Mouse (Mus musculus): ENCODE results near the gene Larp1. TPM values are rescaled to one million over a fixed set of nuclear protein-coding genes. Genes with fewer than 3 reads are reported as not detected.
"Not testable (repeated sequence)": the region's sequence is repeated elsewhere in the genome, so short reads cannot be mapped to it uniquely, and the experiment has no call there.

Larp1 gene
- polyA plus RNA-seq, 1 experiment from 2014 or later, result 21.1 TPM

- H3K27ac ChIP-seq, result no peak overlapping the region
- no peak overlapping the region for H3K4me2 ChIP-seq (replicated peaks)
- H3K4me1 ChIP-seq (replicated peaks), result peaks cover 8% of the 10 kb centered on the region
- H3K36me3 ChIP-seq, result no peaks in the 10 kb centered on the region
- H3K9ac ChIP-seq, result no peak overlapping the region
- no peaks in the 10 kb centered on the region for H3K27me3 ChIP-seq (replicated peaks)
- H3K9me3 ChIP-seq, result no peaks in the 10 kb centered on the region
- no peak overlapping the region for H3K4me3 ChIP-seq (replicated peaks)
- WGBS, result 87% methylated on average over 4 of the region's 4 CpGs
- no peak for ATAC-seq
Observed at GRCm38 (mm10) chr11:58094766-58095165, 85.9 kb downstream of the Larp1 start.

GRCm38 (mm10) chr11:58095561-58095960, 86.7 kb downstream of the Larp1 start:
- Histone ChIP-seq H3K27me3 (replicated peaks) (no peaks in the 10 kb centered on the region), H3K4me3 (replicated peaks) (no peak overlapping the region), H3K27ac (no peak overlapping the region), H3K9ac (no peak overlapping the region), H3K4me2 (replicated peaks) (no peak overlapping the region), H3K9me3 (no peaks in the 10 kb centered on the region), H3K36me3 (no peaks in the 10 kb centered on the region), H3K4me1 (replicated peaks) (peaks cover 8% of the 10 kb centered on the region)
- WGBS, result 90% methylated on average over 1 of the region's 1 CpGs
- no peak for ATAC-seq

GRCm38 (mm10) chr11:58096160-58096559, 87.3 kb downstream of the Larp1 start:
- H3K9ac ChIP-seq, result no peak overlapping the region
- WGBS, result 63% methylated on average over 5 of the region's 5 CpGs
- no peaks in the 10 kb centered on the region for H3K36me3 ChIP-seq
- no peak overlapping the region for H3K4me3 ChIP-seq (replicated peaks)
- no peaks in the 10 kb centered on the region for H3K27me3 ChIP-seq (replicated peaks)
- H3K4me1 ChIP-seq (replicated peaks), result peaks cover 8% of the 10 kb centered on the region
- no peak overlapping the region for H3K27ac ChIP-seq
- no peaks in the 10 kb centered on the region for H3K9me3 ChIP-seq
- ATAC-seq, result no peak
- H3K4me2 ChIP-seq (replicated peaks), result no peak overlapping the region

- Histone ChIP-seq H3K4me1 (replicated peaks) (peaks cover 8% of the 10 kb centered on the region), H3K4me3 (replicated peaks) (peak overlapping the region; percentile 39)
- 57% methylated on average over 20 of the region's 20 CpGs for WGBS
Observed at GRCm38 (mm10) chr11:58096821-58097620, 88.2 kb downstream of the Larp1 start.

GRCm38 (mm10) chr11:58097621-58098365, 88.9 kb downstream of the Larp1 start:
- no peaks in the 10 kb centered on the region for H3K36me3 ChIP-seq
- H3K4me1 ChIP-seq (replicated peaks), result peaks cover 3% of the 10 kb centered on the region
- peak overlapping the region; percentile 39 for H3K4me3 ChIP-seq (replicated peaks)
- WGBS, result 3% methylated on average over 34 of the region's 38 CpGs
- no peak overlapping the region for H3K27ac ChIP-seq
- ATAC-seq, result peak; percentile 52
- no peaks in the 10 kb centered on the region for H3K27me3 ChIP-seq (replicated peaks)
- H3K9me3 ChIP-seq, result no peaks in the 10 kb centered on the region
- H3K9ac ChIP-seq, result peak overlapping the region; percentile 22
- peak overlapping the region; percentile 86 for H3K4me2 ChIP-seq (replicated peaks)

More at GRCm38 (mm10) chr11:58096821-58097620, 88.2 kb downstream of the Larp1 start:
- no peak for ATAC-seq
- no peak overlapping the region for H3K9ac ChIP-seq
- H3K4me2 ChIP-seq (replicated peaks), result peak overlapping the region; percentile 86
- H3K9me3 ChIP-seq, result no peaks in the 10 kb centered on the region
- no peaks in the 10 kb centered on the region for H3K36me3 ChIP-seq
- no peaks in the 10 kb centered on the region for H3K27me3 ChIP-seq (replicated peaks)
- H3K27ac ChIP-seq, result no peak overlapping the region

- not testable (repeated sequence) for H3K4me3 ChIP-seq (replicated peaks); H3K4me1 ChIP-seq (replicated peaks); H3K9me3 ChIP-seq; H3K36me3 ChIP-seq; H3K27ac ChIP-seq; H3K27me3 ChIP-seq (replicated peaks); ATAC-seq; H3K9ac ChIP-seq
- peak overlapping the region; percentile 86 for H3K4me2 ChIP-seq (replicated peaks)
- WGBS, result 68% methylated on average over 5 of the region's 5 CpGs
Observed at GRCm38 (mm10) chr11:58098366-58098720, 89.5 kb downstream of the Larp1 start.

- H3K36me3 ChIP-seq, result no peaks in the 10 kb centered on the region
- H3K9me3 ChIP-seq, result no peaks in the 10 kb centered on the region
- WGBS, result 86% methylated on average over 2 of the region's 2 CpGs
- no peak for ATAC-seq
- no peak overlapping the region for H3K4me3 ChIP-seq (replicated peaks)
- no peak overlapping the region for H3K27ac ChIP-seq
- H3K27me3 ChIP-seq (replicated peaks), result no peaks in the 10 kb centered on the region
- peaks cover 6% of the 10 kb centered on the region for H3K4me1 ChIP-seq (replicated peaks)
- H3K4me2 ChIP-seq (replicated peaks), result no peak overlapping the region
- no peak overlapping the region for H3K9ac ChIP-seq
Observed at GRCm38 (mm10) chr11:58100006-58100405, 91.1 kb downstream of the Larp1 start.

- 84% methylated on average over 4 of the region's 4 CpGs for WGBS
Observed at GRCm38 (mm10) chr11:58101194-58101720, 92.4 kb downstream of the Larp1 start.

GRCm38 (mm10) chr11:58102146-58102545, 93.3 kb downstream of the Larp1 start:
- Histone ChIP-seq H3K27ac (no peak overlapping the region), H3K9ac (no peak overlapping the region), H3K27me3 (replicated peaks) (no peaks in the 10 kb centered on the region), H3K4me3 (replicated peaks) (no peak overlapping the region), H3K4me2 (replicated peaks) (no peak overlapping the region), H3K4me1 (replicated peaks) (peaks cover 11% of the 10 kb centered on the region), H3K36me3 (no peaks in the 10 kb centered on the region), H3K9me3 (no peaks in the 10 kb centered on the region)
- ATAC-seq, result no peak
- WGBS, result 69% methylated on average over 3 of the region's 3 CpGs

More at GRCm38 (mm10) chr11:58101194-58101720, 92.4 kb downstream of the Larp1 start:
- no peak for ATAC-seq
- no peaks in the 10 kb centered on the region for H3K9me3 ChIP-seq
- peaks cover 11% of the 10 kb centered on the region for H3K4me1 ChIP-seq (replicated peaks)
- H3K27ac ChIP-seq, result no peak overlapping the region
- H3K4me3 ChIP-seq (replicated peaks), result no peak overlapping the region
- no peaks in the 10 kb centered on the region for H3K36me3 ChIP-seq
- H3K27me3 ChIP-seq (replicated peaks), result no peaks in the 10 kb centered on the region
- H3K9ac ChIP-seq, result no peak overlapping the region
- no peak overlapping the region for H3K4me2 ChIP-seq (replicated peaks)

GRCm38 (mm10) chr11:58102581-58103343, 93.9 kb downstream of the Larp1 start:
- H3K27me3 ChIP-seq (replicated peaks), result no peaks in the 10 kb centered on the region
- WGBS, result 84% methylated on average over 9 of the region's 9 CpGs
- no peaks in the 10 kb centered on the region for H3K36me3 ChIP-seq
- peaks cover 11% of the 10 kb centered on the region for H3K4me1 ChIP-seq (replicated peaks)
- H3K9ac ChIP-seq, result peak overlapping the region; percentile 46
- no peak for ATAC-seq
- peak overlapping the region; percentile 97; the same call in 1 of the 2 replicates for H3K4me3 ChIP-seq (replicated peaks)
- H3K27ac ChIP-seq, result no peak overlapping the region
- H3K9me3 ChIP-seq, result no peaks in the 10 kb centered on the region
- H3K4me2 ChIP-seq (replicated peaks), result peak overlapping the region; percentile 72

GRCm38 (mm10) chr11:58103344-58103653, 94.4 kb downstream of the Larp1 start:
- Histone ChIP-seq H3K27ac (peak overlapping the region; percentile 95), H3K4me2 (replicated peaks) (peak overlapping the region; percentile 72), H3K36me3 (0 out of 2 replicates have a peak, but pooled peaks cover 1% of the 10 kb centered on the region), H3K4me1 (replicated peaks) (peaks cover 11% of the 10 kb centered on the region), H3K9ac (peak overlapping the region; percentile 46), H3K27me3 (replicated peaks) (no peaks in the 10 kb centered on the region), H3K4me3 (replicated peaks) (peak overlapping the region; percentile 97), H3K9me3 (no peaks in the 10 kb centered on the region)
- no peak; the same call in 1 of the 2 replicates for ATAC-seq
- WGBS, result 56% methylated on average over 13 of the region's 13 CpGs

Data from intestine, embryonic 15.5 days (tissue).